Mouse (Mus musculus) heart, adult 8-10 months (tissue): ENCODE data around the gene Zfp316. TPM values are rescaled to one million over a fixed set of nuclear protein-coding genes. Genes with fewer than 3 reads are reported as not detected.

Source experiments
- DNase-seq: peaks from one replicate; pipeline ENCODE4 v3.0.0; 2022; ENCODE audit warnings: low spot score
- total RNA-seq, 4 experiments: library from RNA; stranded (reverse); gene quantifications; 2 replicates each; pipeline ENCODE4 v1.2.4; 2022

Zfp316 gene
- 1 to 10 TPM; 5.1 to 6.4 (median 5.5) TPM for total RNA-seq

DNA sequence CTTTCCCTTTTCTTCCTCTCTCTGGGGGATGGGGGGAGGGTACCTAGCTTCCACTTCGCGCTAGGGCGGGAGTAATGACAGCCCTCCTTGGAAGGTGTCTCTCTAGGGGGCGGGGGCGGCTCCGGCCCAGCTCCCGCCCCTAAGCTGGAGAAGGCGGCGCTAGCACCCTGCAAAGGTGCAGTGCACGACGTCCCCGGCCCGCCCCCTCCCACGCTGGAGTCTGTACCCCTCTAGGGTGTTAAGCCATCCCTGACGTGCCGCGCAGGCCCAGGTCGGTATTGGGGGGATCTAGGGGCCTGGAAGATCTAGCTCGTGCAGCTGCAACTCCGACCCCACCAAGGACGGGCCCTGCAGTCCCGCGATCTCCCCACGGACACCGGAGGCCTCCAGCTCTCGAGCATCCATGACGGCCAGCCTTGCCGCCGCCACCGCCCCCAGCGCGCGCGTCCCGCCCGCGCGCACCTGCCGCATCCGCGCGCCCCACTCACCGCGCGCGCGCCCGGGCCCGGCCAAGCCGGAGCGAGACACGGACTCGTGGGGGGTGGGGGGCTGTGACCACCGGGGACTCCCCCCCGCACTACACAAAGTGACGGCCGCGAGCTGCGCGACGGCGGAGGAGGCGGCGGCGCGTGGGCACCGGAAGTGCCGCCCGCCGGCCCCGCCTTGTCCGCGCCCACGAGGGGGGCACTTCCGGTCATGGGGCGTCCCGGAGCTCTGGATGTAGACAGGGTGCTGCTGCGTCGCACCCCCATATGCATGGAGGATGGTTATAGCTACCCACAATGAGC is at the start of gene Zfp316:
Zfp316 (minus strand) TSS at position 660 of the 788 bp plus-strand sequence.
- peak; percentile 58 for DNase-seq

- DNase-seq: no peak
Measured at GRCm38 (mm10) chr5:143317288-143317610, 47.4 kb upstream of the Zfp316 start.

GRCm38 (mm10) chr5:143316605-143317287 is 46.9 kb upstream of the Zfp316 start:
- DNase-seq: no peak

GRCm38 (mm10) chr5:143315514-143315888 is 45.7 kb upstream of the Zfp316 start:
- no peak for DNase-seq

DNA sequence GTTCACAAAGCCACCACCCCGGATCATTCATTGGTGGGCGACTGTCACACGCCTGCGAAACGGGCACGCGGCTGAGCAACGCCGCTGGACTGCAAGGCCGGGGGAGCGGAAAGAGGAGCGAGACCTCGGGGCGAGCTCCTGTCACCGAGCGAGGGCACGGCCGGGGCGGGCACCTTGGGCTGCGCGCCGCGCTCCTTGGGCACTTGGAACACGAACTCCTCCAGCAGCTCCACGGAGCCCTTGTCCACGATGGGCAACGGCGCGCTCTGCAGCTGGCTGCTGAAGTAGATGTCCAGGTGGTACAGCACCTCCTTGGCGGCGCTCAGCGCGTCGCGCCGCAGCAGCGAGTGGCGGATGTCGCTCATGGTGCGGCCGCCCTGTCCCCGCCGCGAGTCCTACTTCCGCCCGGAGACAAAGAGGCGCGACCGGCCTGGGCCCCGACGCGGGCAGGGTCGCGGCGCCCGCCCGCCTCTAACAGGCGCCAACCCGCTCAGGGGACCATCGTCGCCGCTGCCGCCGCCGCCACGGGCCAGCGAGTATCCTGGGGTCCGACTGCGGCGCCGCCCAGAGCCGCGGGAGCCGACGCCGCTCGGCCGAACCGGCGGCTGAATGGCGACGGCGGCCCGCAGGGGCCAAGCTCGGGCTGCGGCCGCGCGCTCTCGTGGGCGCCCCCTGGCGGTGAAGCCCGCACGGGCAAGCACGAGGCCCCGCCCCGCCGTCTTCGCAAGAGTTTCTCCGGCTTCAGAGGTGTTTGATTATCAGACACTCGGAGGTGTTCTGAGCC is 45.1 kb upstream of the Zfp316 start, which contains the start of gene E130309D02Rik:
E130309D02Rik (minus strand) TSS at position 631 of the 784 bp plus-strand sequence.
- DNase-seq: peak; percentile 77

- DNase-seq: no peak
Measured at GRCm38 (mm10) chr5:143314183-143314729, 44.4 kb upstream of the Zfp316 start.

DNA sequence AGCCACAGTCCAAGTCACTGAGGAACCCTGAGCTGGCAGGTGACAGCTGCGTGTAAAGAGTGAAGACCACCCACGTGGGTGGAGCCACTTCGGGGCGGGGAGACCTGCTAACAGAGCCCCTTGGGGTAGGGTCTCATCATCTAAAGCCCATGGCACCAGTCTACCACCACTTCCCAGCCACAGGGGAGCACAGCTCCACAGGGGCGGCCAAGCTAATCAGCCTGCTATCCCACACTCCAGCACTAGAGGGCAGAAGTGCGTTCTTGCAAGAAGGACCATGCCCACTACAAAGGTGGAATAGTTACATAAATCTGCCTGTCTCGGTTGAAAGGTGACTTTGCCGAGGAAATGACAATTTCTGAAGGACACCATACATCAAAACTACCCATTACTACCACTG is 42.1 kb upstream of the Zfp316 start:
- DNase-seq: peak; percentile 56

DNA sequence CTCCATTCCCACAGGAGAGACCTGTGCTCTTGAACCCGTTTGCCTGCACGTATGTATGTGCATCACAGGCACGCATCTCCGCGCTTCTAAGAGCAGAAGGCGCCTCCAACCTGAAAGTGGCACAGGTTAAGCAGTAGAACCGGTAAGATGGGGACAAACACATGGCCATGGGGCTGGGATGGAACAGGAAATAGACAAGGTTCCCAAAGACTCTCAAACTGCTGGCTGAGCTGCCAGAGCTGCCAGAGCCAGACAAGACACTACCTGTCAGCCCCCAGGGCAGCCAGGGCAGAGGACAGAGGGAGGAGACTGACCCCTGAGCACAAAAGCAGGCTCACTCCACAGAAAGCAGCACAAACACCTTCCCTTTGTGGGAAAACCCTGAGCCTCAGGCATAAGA is 40.1 kb upstream of the Zfp316 start:
- no peak for DNase-seq

DNA sequence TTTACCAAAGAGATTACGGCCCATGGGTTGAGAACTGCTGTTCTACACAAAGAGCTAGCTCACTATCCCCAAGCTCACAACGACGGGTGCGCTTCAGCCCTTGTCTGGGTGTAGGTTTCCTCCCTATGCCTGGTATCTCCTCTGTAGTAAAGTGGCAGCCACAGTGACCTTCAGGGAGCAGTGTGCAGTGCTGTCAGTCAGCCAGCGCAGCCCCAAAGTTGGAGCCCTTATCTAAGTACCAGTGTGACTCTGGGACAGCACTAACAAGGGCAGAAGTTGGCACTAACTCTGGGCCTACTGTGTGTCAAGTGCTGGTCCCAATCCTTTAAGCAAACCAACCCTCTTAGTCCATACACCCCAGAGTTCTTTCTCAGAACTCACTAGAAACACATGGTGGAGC is 39.0 kb upstream of the Zfp316 start:
- peak; percentile 57 for DNase-seq

DNA sequence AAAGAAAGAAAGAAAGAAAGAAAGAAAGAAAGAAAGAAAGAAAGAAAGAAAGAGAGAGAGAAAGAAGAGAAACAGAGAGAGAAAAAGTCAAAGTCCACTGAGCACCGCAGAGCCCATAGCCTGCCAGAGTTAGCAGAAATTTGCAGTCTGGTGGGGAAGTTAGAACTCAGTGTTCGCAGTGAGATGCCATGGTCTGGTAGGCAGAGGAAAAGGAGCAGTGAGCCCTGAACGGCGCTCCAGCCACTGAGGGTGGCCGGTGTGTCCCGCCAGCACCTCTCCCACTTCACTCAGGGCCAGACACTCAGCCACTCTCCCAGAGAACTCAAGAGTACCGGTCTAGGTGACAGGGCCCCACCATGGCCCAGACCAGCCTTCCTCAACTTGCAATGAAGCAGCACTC is 34.4 kb upstream of the Zfp316 start:
- DNase-seq: no peak

- no peak for DNase-seq
Measured at GRCm38 (mm10) chr5:143301296-143301695, 31.5 kb upstream of the Zfp316 start.

DNA sequence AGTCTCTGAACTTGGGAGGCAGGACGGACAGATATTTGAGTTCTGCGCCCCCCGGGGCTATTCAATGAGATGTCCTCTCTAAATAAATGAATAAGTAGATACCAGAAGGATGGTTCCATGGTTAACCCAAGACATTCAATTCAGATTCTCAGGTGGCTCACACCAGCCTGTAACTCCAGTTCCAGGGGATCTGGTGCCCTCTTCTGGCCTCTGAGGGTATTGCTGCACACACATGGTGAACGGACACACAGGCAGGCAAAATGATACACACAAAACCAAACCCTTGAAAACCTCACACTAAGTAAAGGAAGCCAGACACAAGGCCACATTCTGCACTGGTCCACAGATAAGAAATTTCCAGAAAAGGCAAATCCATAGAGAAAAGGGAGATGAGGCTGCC is 29.9 kb upstream of the Zfp316 start:
- DNase-seq: no peak

- no peak for DNase-seq
Measured at GRCm38 (mm10) chr5:143298391-143298790, 28.6 kb upstream of the Zfp316 start.

DNA sequence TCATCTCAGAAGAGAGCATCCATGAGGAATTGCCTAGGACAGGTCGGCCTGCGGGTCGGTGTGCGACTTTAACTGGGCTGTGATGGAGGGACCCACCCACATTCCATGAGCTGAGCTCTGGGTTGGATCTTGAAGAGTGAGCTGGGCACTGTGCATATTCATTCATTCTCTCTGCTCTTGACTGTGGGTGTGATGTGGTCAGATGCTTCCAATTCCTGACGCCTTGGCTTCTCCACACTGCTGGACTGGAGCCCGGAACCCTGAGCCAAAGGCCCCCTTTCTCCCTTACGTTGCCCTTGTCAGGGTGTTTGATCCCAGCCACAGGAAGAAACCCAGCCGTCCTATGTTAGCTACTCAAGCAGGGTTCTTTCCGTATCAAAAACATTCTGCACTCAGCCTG is 28.2 kb upstream of the Zfp316 start:
- no peak for DNase-seq

- no peak for DNase-seq
Measured at GRCm38 (mm10) chr5:143295330-143295729, 25.5 kb upstream of the Zfp316 start.

- no peak for DNase-seq
Measured at GRCm38 (mm10) chr5:143294862-143295261, 25.0 kb upstream of the Zfp316 start.

- DNase-seq: no peak
Measured at GRCm38 (mm10) chr5:143293404-143293803, 23.6 kb upstream of the Zfp316 start, which contains the start of gene Zfp853. Zfp853 (minus strand) TSS chr5:143293623.

DNA sequence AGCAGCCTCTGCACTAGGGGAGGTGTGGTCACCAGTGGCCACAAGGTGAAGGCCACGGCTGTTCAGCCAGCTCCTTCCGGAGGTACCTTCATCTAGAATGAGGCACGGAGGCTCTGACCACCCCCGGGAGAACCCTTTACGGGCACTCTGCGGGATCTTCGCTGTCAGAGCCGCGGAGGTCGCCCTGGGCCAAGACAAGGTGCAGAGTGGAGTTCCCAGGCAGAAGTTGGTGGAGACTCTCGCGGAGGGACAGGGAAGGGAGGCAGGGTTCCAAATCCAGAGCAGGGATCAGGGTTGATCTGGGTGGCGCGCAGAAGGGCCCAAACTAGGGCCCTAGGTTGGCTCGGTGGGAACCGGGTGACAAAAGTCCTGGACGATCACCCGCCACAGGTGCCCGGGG is 23.1 kb upstream of the Zfp316 start:
- no peak for DNase-seq

GRCm38 (mm10) chr5:143289299-143289698 is 19.5 kb upstream of the Zfp316 start:
- no peak for DNase-seq

GRCm38 (mm10) chr5:143288378-143288911 is 18.6 kb upstream of the Zfp316 start:
- DNase-seq: no peak

GRCm38 (mm10) chr5:143287774-143288328 is 18.0 kb upstream of the Zfp316 start:
- no peak for DNase-seq
